Comparison of ENCODE assay signal across 23 mouse cellular contexts in the genomic region with DNA sequence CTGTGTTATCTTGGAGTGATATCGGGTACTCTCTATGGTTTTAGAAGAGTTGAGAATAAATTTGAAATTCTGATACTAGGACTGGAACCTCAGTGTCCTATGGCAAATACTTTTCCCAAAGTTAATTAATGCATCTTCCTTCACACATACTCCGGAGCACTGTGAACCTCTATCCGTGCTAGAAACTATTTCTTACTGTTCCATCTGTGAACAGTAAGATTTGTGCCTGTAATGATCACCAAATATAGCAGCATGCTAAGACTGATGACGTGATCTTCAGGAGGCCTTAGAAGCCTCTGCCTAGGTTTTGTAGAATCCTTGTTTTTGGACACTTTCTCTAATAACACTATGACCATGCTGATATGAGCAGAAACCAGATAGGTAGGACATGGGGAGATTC. TPM values are rescaled to one million over a fixed set of nuclear protein-coding genes. Genes with fewer than 3 reads are reported as not detected.
DNase-seq lines count a peak whose midpoint lies in the region; ATAC-seq lines count a peak whose summit lies in the region.
"Had no signal": no experiment of that assay in that cellular context is flagged by ENCODE, and none has a peak within 500 bp of the region (broad histone marks: within the 10 kb centered on the region; RNA-seq: fewer than 3 reads in every experiment).

No protein-coding gene starts in this region.

- intact Hi-C loops in gastrocnemius, postnatal 14 days (cut with DNase I; ENCODE audit: low total_unique reads): no loop called here

- H3K4me3 ChIP-seq in liver, embryonic 11.5 days (ENCODE audit: low read depth, low read length): no peak overlapping the region

- H3K4me1 ChIP-seq in liver, embryonic 11.5 days (replicated peaks; ENCODE audit: control insufficient read depth, insufficient read depth, low read length): no peaks in the 10 kb centered on the region

- H3K36me3 ChIP-seq in liver, embryonic 11.5 days (ENCODE audit: control insufficient read depth, insufficient read depth, low read length): no peaks in the 10 kb centered on the region
- H3K36me3 ChIP-seq: G1E had no signal

- 83% methylated on average over 4 of the region's 4 CpGs for WGBS in liver, embryonic 11.5 days

- H3K9me3 ChIP-seq in liver, embryonic 11.5 days (ENCODE audit: control insufficient read depth, low read length): no peaks in the 10 kb centered on the region

- DNase-seq in frontal cortex, adult 2 months (ENCODE audit: extremely low spot score in 1 of 2, low spot score in 1 of 2): no peak
- peak; percentile 20 for DNase-seq in brain, adult 2 months (ENCODE audit: low read depth, low spot score)
- DNase-seq in telencephalon, adult 2 months (ENCODE audit: low read depth, low spot score): peak; percentile 13
- DNase-seq in liver, embryonic 11.5 days (ENCODE audit: low spot score): no peak
- no peak for DNase-seq in gastrocnemius, postnatal 14 days
- DNase-seq: adrenal gland, adult 2 months; adrenal gland, adult 8-10 months; adrenal gland, postnatal 10 days; adrenal gland, postnatal 14 days; adrenal gland, postnatal 25 days; adrenal gland, postnatal 36 days; B cell, adult 2 months; cerebellum, adult 11 months; cerebellum, adult 11-12 months; cerebellum, adult 18-20 months; cerebellum, adult 2 months had no signal

- no peak overlapping the region for H3K27ac ChIP-seq in liver, embryonic 11.5 days (ENCODE audit: low read depth, low read length)

- no peak overlapping the region for H3K4me2 ChIP-seq in liver, embryonic 11.5 days

- no peaks in the 10 kb centered on the region for H3K27me3 ChIP-seq in liver, embryonic 11.5 days (replicated peaks; ENCODE audit: control insufficient read depth, insufficient read depth, low read length)
- H3K27me3 ChIP-seq: CH12.LX, Patski had no signal

- H3K9ac ChIP-seq in liver, embryonic 11.5 days (ENCODE audit: low read depth, low read length): no peak overlapping the region

- peak; percentile 97 for ATAC-seq in frontal cortex, adult (ENCODE audit: low TSS enrichment)
- ATAC-seq in liver, embryonic 11.5 days (replicated peaks; ENCODE audit: low FRiP score): no peak
- ATAC-seq: activated CD4-positive, CD25-positive, alpha-beta regulatory T cell, adult 4 months; CD4-positive, CD25-positive, alpha-beta regulatory T cell, adult 4 months; Patski had no signal

RNA-seq across cellular contexts. Expression of a gene that starts 35.4 kb away (rescaled TPM):
- polyA plus RNA-seq in frontal cortex, adult 2 months (2012; rRNA removed): 13.7 and 14.3 TPM in 2 replicates
- 8.6 and 9.9 TPM in 2 replicates for polyA plus RNA-seq in liver, embryonic 11.5 days (2014; fragmentation: Nextera tagmentation; extraction: Ambion mirVana)
- total RNA-seq in gastrocnemius, postnatal 14 days (2021): 10 to 100 TPM in 1 of 2 experiments, 1 to 10 TPM in 1; 6.3 to 10.9 TPM
- total RNA-seq: CH12.LX, MEL had no signal
- polyA plus RNA-seq: CD4-positive, CD25-positive, alpha-beta regulatory T cell, adult 4 months; G1E had no signal

Comparison
In these comparisons a context has a peak if more than half of its experiments do, and no peak if none do; other contexts are left out.
1. DNase-seq: peak in brain, adult 2 months (single experiment) and telencephalon, adult 2 months (single experiment); none in frontal cortex, adult 2 months (0 of 2), liver, embryonic 11.5 days (single experiment) and gastrocnemius, postnatal 14 days (single experiment).